Mouse (Mus musculus) CH12.LX (cell line): ENCODE results near the gene Prkn. TPM values are rescaled to one million over a fixed set of nuclear protein-coding genes. Genes with fewer than 3 reads are reported as not detected.

Experiments used
- DNase-seq: peaks from one replicate; pipeline ENCODE4 v3.0.0-alpha.2; 2013; ENCODE audit errors: extremely low read depth
- H3K27ac ChIP-seq: 2 replicates; pipeline ENCODE4 v1.5.1; 2012; ENCODE audit warnings: low read depth, mild to moderate bottlenecking, control low read depth, moderate library complexity; ENCODE audit not compliant: insufficient read depth
- H3K27me3 ChIP-seq: replicated peaks from 2 replicates; pipeline ENCODE3; 2012; ENCODE audit warnings: inconsistent platforms
- H3K36me3 ChIP-seq, 2 experiments: replicated peaks in 1 of 2; 2 replicates each; pipeline versions ENCODE3 to v1.6.1; 2012; ENCODE audit warnings: inconsistent platforms in 1 of 2, low read length in 1 of 2, mild to moderate bottlenecking in 1 of 2, mixed read lengths in 1 of 2, moderate library complexity in 1 of 2; ENCODE audit not compliant: control insufficient read depth in 1 of 2, insufficient read depth in 1 of 2
- H3K4me1 ChIP-seq, 2 experiments: 2 replicates each; pipeline ENCODE4 v1.6.1; 2012; ENCODE audit warnings: inconsistent platforms in 1 of 2, moderate library complexity in 1 of 2; ENCODE audit not compliant: insufficient read depth in 2 of 2, control insufficient read depth in 1 of 2
- H3K4me2 ChIP-seq: 2 replicates; pipeline ENCODE4 v1.6.1; 2012; ENCODE audit warnings: low read depth, mild to moderate bottlenecking, control low read depth; ENCODE audit not compliant: poor library complexity, insufficient read depth, severe bottlenecking
- H3K4me3 ChIP-seq, 3 experiments: fragments of 150-350 bp in 1 of 3; sonication (generic) in 1 of 3; replicated peaks in 1 of 3; 2 replicates each; pipeline versions ENCODE3 to v1.5.1; 2011 to 2012; ENCODE audit warnings: low read depth in 2 of 3, low read length in 2 of 3, mild to moderate bottlenecking in 2 of 3, moderate library complexity in 2 of 3, control low read depth in 1 of 3, improper control_type of control experiment in 1 of 3, inconsistent platforms in 1 of 3, mixed read lengths in 1 of 3; ENCODE audit not compliant: poor library complexity in 1 of 3
- H3K79me2 ChIP-seq: replicated peaks from 2 replicates; pipeline ENCODE4 v1.6.1; 2012; ENCODE audit warnings: mild to moderate bottlenecking, moderate library complexity; ENCODE audit not compliant: control insufficient read depth, poor library complexity, insufficient read depth, severe bottlenecking; ENCODE audit errors: extremely low read depth
- H3K9ac ChIP-seq: 2 replicates; pipeline ENCODE4 v1.6.1; 2012; ENCODE audit warnings: low read depth, mild to moderate bottlenecking, control low read depth, moderate library complexity; ENCODE audit not compliant: insufficient read depth
- H3K9me3 ChIP-seq: replicated peaks from 2 replicates; pipeline ENCODE3; 2012; ENCODE audit warnings: low read length, inconsistent platforms, mixed read lengths
- CHD1 ChIP-seq: IDR thresholded peaks from 2 replicates; pipeline ENCODE4 v1.6.1; 2012; ENCODE audit warnings: low read depth, low read length, improper control_type of control experiment, inconsistent platforms
- CHD2 ChIP-seq: IDR thresholded peaks from 2 replicates; pipeline ENCODE4 v1.6.1; 2011; ENCODE audit warnings: low read length, improper control_type of control experiment
- E2F4 ChIP-seq: IDR thresholded peaks from 2 replicates; pipeline ENCODE4 v1.6.1; 2011; ENCODE audit warnings: low read depth, low read length, improper control_type of control experiment; ENCODE audit not compliant: insufficient replicate concordance
- ELF1 ChIP-seq: IDR thresholded peaks from 2 replicates; pipeline ENCODE4 v1.6.1; 2014; ENCODE audit warnings: low read depth, mild to moderate bottlenecking, inconsistent platforms, low read length, improper control_type of control experiment
- ETS1 ChIP-seq: conservative IDR thresholded peaks from 2 replicates; pipeline ENCODE4 v1.6.1; 2012; ENCODE audit warnings: low read depth, mild to moderate bottlenecking, inconsistent platforms, low read length, improper control_type of control experiment, moderate library complexity
- GABPA ChIP-seq: IDR thresholded peaks from 2 replicates; pipeline ENCODE4 v1.6.1; 2012; ENCODE audit warnings: low read depth, low read length, improper control_type of control experiment, inconsistent platforms; ENCODE audit not compliant: insufficient replicate concordance
- JUN ChIP-seq: IDR thresholded peaks from 2 replicates; pipeline ENCODE4 v1.6.1; 2011; ENCODE audit warnings: low read depth, mild to moderate bottlenecking, low read length, improper control_type of control experiment, moderate library complexity; ENCODE audit not compliant: insufficient read depth
- JUND ChIP-seq: conservative IDR thresholded peaks from 2 replicates; pipeline ENCODE4 v1.6.1; 2011; ENCODE audit warnings: low read depth, low read length, improper control_type of control experiment
- KAT2A ChIP-seq: IDR thresholded peaks from 2 replicates; pipeline ENCODE4 v1.6.1; 2012; ENCODE audit warnings: low read length, improper control_type of control experiment, inconsistent platforms; ENCODE audit not compliant: insufficient replicate concordance
- MAZ ChIP-seq: IDR thresholded peaks from 2 replicates; pipeline ENCODE4 v1.6.1; 2012; ENCODE audit warnings: low read depth, mild to moderate bottlenecking, inconsistent platforms, low read length, improper control_type of control experiment, moderate library complexity
- MXI1 ChIP-seq: IDR thresholded peaks from 2 replicates; pipeline ENCODE4 v1.6.1; 2011; ENCODE audit warnings: mild to moderate bottlenecking, low read depth, low read length, improper control_type of control experiment
- NELFE ChIP-seq: IDR thresholded peaks from 2 replicates; pipeline ENCODE4 v1.6.1; 2011; ENCODE audit warnings: low read depth, low read length, improper control_type of control experiment
- NRF1 ChIP-seq: IDR thresholded peaks from 2 replicates; pipeline ENCODE4 v1.6.1; 2014; ENCODE audit warnings: low read depth, mild to moderate bottlenecking, inconsistent platforms, low read length, improper control_type of control experiment, moderate library complexity
- RAD21 ChIP-seq: IDR thresholded peaks from 2 replicates; pipeline ENCODE4 v1.6.1; 2011; ENCODE audit warnings: low read depth, mild to moderate bottlenecking, low read length, improper control_type of control experiment, moderate library complexity
- RCOR1 ChIP-seq: conservative IDR thresholded peaks from 2 replicates; pipeline ENCODE4 v1.6.1; 2012; ENCODE audit warnings: low read depth, mild to moderate bottlenecking, inconsistent platforms, low read length, improper control_type of control experiment
- SMC3 ChIP-seq: IDR thresholded peaks from 2 replicates; pipeline ENCODE4 v1.6.1; 2011; ENCODE audit warnings: low read depth, low read length, improper control_type of control experiment
- ZNF384 ChIP-seq: IDR thresholded peaks from 2 replicates; pipeline ENCODE4 v1.6.1; 2012; ENCODE audit warnings: low read depth, low read length, improper control_type of control experiment, inconsistent platforms
- dilution Hi-C: fragments of 300-500 bp; cut with MboI; formaldehyde crosslinking; loops from 2 replicates; pipeline ENCODE4 v1.14.3; 2020; ENCODE audit warnings: low sequenced_read_pairs; ENCODE audit not compliant: extremely low pct_unique_long_range_greater_than_20kb, extremely low pct_ligation_motif_present
- in situ Hi-C: fragments of 300-500 bp; cut with MboI; formaldehyde crosslinking; loops from 3 replicates; pipeline ENCODE4 v1.14.3; 2019; ENCODE audit warnings: low sequenced_read_pairs, low pct_ligation_motif_present, low pct_unique_long_range_greater_than_20kb, mixed read lengths
- polyA plus RNA-seq: library from polyadenylated mRNA; unstranded; fragments of >175 nt; gene quantifications from 2 replicates; pipeline ENCODE4 v1.2.1, GENCODE M21; 2012; ENCODE audit warnings: low read depth; ENCODE audit not compliant: insufficient read length
- total RNA-seq, 2 experiments: library from RNA; depleted of rRNA; stranded (reverse); fragments of 300-350 nt in 1 of 2; fragments of >200 nt in 1 of 2; gene quantifications; 2 replicates each; pipeline ENCODE4 v1.2.3; 2012 to 2014

The Prkn gene
- total and polyA plus RNA-seq, 3 experiments = 0.08 TPM; not detected in 2

DNA sequence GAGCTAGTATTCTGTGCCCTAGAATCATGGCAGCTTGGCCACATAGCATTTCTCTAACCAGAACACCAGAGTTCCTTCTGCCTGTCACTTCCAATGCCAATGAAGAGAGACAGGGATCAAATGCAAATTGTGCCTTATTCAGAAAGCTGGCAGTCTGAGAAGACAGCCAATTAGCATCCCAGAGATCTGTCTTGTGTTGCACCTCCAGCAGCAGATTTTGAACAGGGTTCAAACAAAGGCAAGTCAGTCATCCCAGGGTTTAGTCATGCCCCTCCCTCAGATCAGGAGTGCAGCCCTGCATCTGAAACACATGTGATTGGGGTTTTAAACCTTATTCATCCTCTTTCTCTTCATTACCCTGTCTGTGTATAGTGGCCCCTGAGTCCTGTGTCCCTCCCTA is 900.5 kb downstream of the Prkn start:
- Histone ChIP-seq H3K4me3 (no peak overlapping the region), H3K9me3 (no peaks in the 10 kb centered on the region), H3K79me2 (no peaks in the 10 kb centered on the region), H3K27ac (no peak overlapping the region), H3K4me2 (no peak overlapping the region), H3K9ac (no peak overlapping the region), H3K36me3 (no peaks in the 10 kb centered on the region), H3K27me3 (peaks cover 5% of the 10 kb centered on the region), H3K4me1 (peaks cover under 1% of the 10 kb centered on the region in 2 experiments; a peak in 1 of 4 replicates)
- no peak for DNase-seq
- in situ Hi-C loops = no loop called here
- TF ChIP-seq KAT2A (no peak), NELFE (no peak), JUND (no peak), CHD1 (no peak)
- dilution Hi-C loops = no loop called here

DNA sequence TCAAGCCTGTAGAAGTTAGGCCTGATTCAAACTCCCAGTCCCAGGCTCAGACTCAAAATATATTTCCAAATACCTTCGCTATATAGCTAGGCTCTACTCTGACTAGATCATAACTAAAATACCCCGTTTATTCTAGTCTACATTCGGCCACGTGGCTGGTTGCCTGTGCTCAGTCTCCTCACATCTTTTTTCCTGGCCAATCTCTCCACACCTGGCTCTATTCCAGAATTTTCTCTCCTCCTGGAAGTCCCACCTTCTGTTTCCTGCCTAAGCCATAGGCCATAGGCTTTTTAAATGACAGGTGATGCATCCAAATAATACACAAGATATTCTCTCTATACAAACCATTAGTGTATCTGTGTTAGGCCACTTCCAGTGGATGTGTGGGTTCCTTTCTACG is 901.0 kb downstream of the Prkn start:
- DNase-seq = no peak
- no peak overlapping the region for H3K4me3 ChIP-seq
- no peaks in the 10 kb centered on the region for H3K9me3 ChIP-seq
- no peaks in the 10 kb centered on the region for H3K4me1 ChIP-seq
- in situ Hi-C loops (no loop called here), dilution Hi-C loops (no loop called here)
- H3K9ac ChIP-seq = no peak overlapping the region
- H3K79me2 ChIP-seq = no peaks in the 10 kb centered on the region
- no peak overlapping the region for H3K27ac ChIP-seq
- no peak overlapping the region for H3K4me2 ChIP-seq
- TF ChIP-seq MAZ (no peak), MXI1 (no peak), NRF1 (no peak), NELFE (no peak), CHD2 (no peak), SMC3 (no peak), ETS1 (no peak), JUN (no peak), ELF1 (no peak), RAD21 (no peak), GABPA (no peak), ZNF384 (no peak), RCOR1 (no peak), E2F4 (no peak), KAT2A (no peak)
- peaks cover 5% of the 10 kb centered on the region for H3K27me3 ChIP-seq
- H3K36me3 ChIP-seq = no peaks in the 10 kb centered on the region
